Mouse (Mus musculus) activated CD4-positive, CD25-positive, alpha-beta regulatory T cell, adult 4 months (primary cell): ENCODE results near the gene Sf3b1. TPM values are rescaled to one million over a fixed set of nuclear protein-coding genes. Genes with fewer than 3 reads are reported as not detected.

Source experiments
- ATAC-seq: one replicate; pipeline ENCODE4 v1.8.0; 2017
- polyA plus RNA-seq, 2 experiments: library from polyadenylated mRNA; unstranded; fragments of 100-300 nt; shearing (Covaris generic); gene quantifications; one replicate each; pipeline ENCODE4 v1.2.1; 2017

The Sf3b1 gene
- polyA plus RNA-seq, 2 experiments from 2014 or later: 412 to 421 TPM

DNA sequence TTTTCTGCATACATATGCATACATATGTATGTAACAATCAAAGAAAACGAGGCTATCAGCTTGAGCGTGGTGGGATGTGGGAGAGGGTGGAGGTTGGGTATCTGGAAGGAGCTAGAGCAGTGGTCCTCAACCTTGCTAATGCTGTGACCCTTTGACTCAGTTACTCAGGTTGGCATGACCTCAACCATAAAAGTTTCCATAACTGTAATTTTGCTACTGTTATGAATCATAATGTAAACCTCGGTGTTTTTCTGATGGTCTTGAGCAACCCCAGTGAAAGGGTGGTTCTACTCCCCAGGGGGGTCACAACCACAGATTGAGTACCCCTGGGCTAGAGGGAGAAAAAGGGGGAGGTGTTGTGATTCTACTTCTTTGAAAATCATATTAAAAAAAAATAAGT lies 91.8 kb downstream of the Sf3b1 start:
- ATAC-seq: no peak

Other genes with a start within 250 kb of the Sf3b1 start
- gene Ankrd44, start 101.1 kb downstream of the Sf3b1 start, polyA plus RNA-seq: 100 to 1,000 TPM; 157 to 185 TPM
- 10 to 100 TPM; 15.4 to 20.7 TPM for gene Coq10b, start 25.3 kb upstream of the Sf3b1 start, polyA plus RNA-seq
- gene Hspe1, start 60.7 kb upstream of the Sf3b1 start, polyA plus RNA-seq: 100 to 1,000 TPM; 161 to 194 TPM
- 100 to 1,000 TPM; 131 to 198 TPM for gene Hspd1, start 60.8 kb upstream of the Sf3b1 start, polyA plus RNA-seq
- gene Mob4, start 103.8 kb upstream of the Sf3b1 start, polyA plus RNA-seq: 100 to 1,000 TPM in 1 of 2 experiments, 10 to 100 TPM in 1; 97.5 to 143 TPM
- 1 to 10 TPM; 2.8 to 3.5 TPM for gene Rftn2, start 199.3 kb upstream of the Sf3b1 start, polyA plus RNA-seq
- 1 to 10 TPM; 2.6 to 2.7 TPM for gene Mars2, start 209.7 kb upstream of the Sf3b1 start, polyA plus RNA-seq